Mouse (Mus musculus) midbrain, embryonic 12.5 days (tissue): ENCODE measurements around the gene Shtn1. TPM values are rescaled to one million over a fixed set of nuclear protein-coding genes. Genes with fewer than 3 reads are reported as not detected.

ENCODE experiments used
- ATAC-seq: fragments of 200-750 bp; cut with Nextera tagmentation; 2 replicates; pipeline ENCODE4 v1.8.0; 2017; ENCODE audit warnings: low read depth, moderate TSS enrichment, moderate library complexity; ENCODE audit not compliant: low FRiP score
- H3K27ac ChIP-seq: fragments of 300-500 bp; sonication (generic); replicated peaks from 2 replicates; pipeline ENCODE4 v1.5.1; 2016; ENCODE audit warnings: mild to moderate bottlenecking
- H3K27me3 ChIP-seq: fragments of 300-500 bp; sonication (generic); 2 replicates; pipeline ENCODE4 v1.6.1; 2016; ENCODE audit warnings: mild to moderate bottlenecking
- H3K36me3 ChIP-seq: fragments of 300-500 bp; sonication (generic); 2 replicates; pipeline ENCODE4 v1.6.1; 2016
- H3K4me1 ChIP-seq: fragments of 300-500 bp; sonication (generic); 2 replicates; pipeline ENCODE4 v1.6.1; 2016
- H3K4me2 ChIP-seq: fragments of 300-500 bp; sonication (generic); replicated peaks from 2 replicates; pipeline ENCODE4 v1.6.1; 2016; ENCODE audit warnings: mild to moderate bottlenecking, moderate library complexity
- H3K4me3 ChIP-seq: fragments of 300-500 bp; sonication (generic); 2 replicates; pipeline ENCODE4 v1.5.1; 2016; ENCODE audit warnings: mild to moderate bottlenecking
- H3K9ac ChIP-seq: fragments of 300-500 bp; sonication (generic); replicated peaks from 2 replicates; pipeline ENCODE4 v1.6.1; 2016; ENCODE audit warnings: mild to moderate bottlenecking, moderate library complexity
- H3K9me3 ChIP-seq: fragments of 300-500 bp; sonication (generic); 2 replicates; pipeline ENCODE4 v1.6.1; 2016; ENCODE audit warnings: mild to moderate bottlenecking
- WGBS: fragments of 180-500 bp; shearing (Covaris S2); methylation state at CpG from one replicate; pipeline ENCODE4 v1.1.7; 2016; 5-methylcytosine and 5-hydroxymethylcytosine counted together
- polyA plus RNA-seq: library from polyadenylated mRNA; unstranded; fragments of >200 nt; fragmentation: Nextera tagmentation; extraction: Ambion mirVana; gene quantifications from 2 replicates; pipeline ENCODE4 v1.2.1, GENCODE M21; 2016

The Shtn1 gene
- polyA plus RNA-seq, 1 experiment from 2014 or later = 3.7 TPM

GRCm38 (mm10) chr19:59051622-59052021, 24.3 kb downstream of the Shtn1 start:
- Histone ChIP-seq H3K4me2 (no peak overlapping the region), H3K36me3 (no peaks in the 10 kb centered on the region), H3K9ac (no peak overlapping the region), H3K9me3 (no peaks in the 10 kb centered on the region), H3K27me3 (no peaks in the 10 kb centered on the region), H3K27ac (no peak overlapping the region), H3K4me3 (no peak overlapping the region), H3K4me1 (peaks cover 27% of the 10 kb centered on the region; the same call in 1 of the 2 replicates)
- WGBS = 87% methylated on average over 9 of the region's 9 CpGs
- ATAC-seq = no peak

GRCm38 (mm10) chr19:59048852-59049251, 27.0 kb downstream of the Shtn1 start:
- Histone ChIP-seq H3K4me3 (no peak overlapping the region), H3K27ac (no peak overlapping the region), H3K27me3 (no peaks in the 10 kb centered on the region), H3K9me3 (no peaks in the 10 kb centered on the region), H3K9ac (no peak overlapping the region), H3K4me2 (no peak overlapping the region), H3K4me1 (peaks cover 25% of the 10 kb centered on the region; the same call in 1 of the 2 replicates), H3K36me3 (no peaks in the 10 kb centered on the region)
- 88% methylated on average over 6 of the region's 6 CpGs for WGBS
- no peak for ATAC-seq

DNA sequence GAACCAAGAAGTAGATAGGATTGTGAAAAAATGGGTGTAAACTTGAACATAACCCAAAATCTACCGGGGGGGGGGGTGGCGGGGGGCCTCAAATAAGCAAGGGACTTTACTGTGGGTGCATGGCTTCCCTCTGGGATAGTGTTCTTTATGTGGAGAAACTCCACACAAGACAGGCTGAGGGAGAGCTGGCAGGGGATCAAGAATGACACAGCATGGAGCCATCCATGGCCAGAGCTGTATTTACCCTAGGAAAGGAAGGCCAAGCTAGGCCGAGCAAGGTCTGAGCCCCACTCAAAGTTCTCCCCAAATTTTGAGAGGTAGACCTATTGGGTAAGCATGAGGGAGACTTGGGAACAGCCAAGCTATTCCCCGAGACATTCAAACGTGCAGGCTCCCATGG, 28.4 kb downstream of the Shtn1 start:
- ATAC-seq = no peak

DNA sequence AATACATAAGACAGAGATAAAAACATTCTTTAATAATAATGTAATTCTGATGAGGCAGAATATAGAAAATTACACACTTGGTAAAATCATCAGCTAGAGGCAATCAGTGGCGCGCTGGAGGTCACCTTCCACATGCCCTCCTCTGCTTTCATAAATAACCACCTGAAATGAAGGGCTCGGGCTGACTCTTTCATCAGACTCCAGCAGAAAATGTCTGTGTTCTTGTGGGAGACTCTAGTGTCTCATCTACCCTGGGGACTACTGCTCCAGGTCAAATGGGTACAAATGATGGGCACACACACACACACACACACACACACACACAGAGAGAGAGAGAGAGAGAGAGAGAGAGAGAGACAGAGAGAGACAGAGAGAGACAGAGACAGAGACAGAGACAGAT, 34.8 kb downstream of the Shtn1 start:
- Histone ChIP-seq H3K36me3 (no peaks in the 10 kb centered on the region), H3K27me3 (0 out of 2 replicates have a peak, but pooled peaks cover 3% of the 10 kb centered on the region), H3K9me3 (no peaks in the 10 kb centered on the region), H3K9ac (no peak overlapping the region), H3K4me3 (no peak overlapping the region), H3K27ac (no peak overlapping the region), H3K4me1 (peaks cover 8% of the 10 kb centered on the region; the same call in 1 of the 2 replicates), H3K4me2 (no peak overlapping the region)
- 82% methylated on average over 3 of the region's 3 CpGs for WGBS
- ATAC-seq = no peak

More for the DNA sequence above, 28.4 kb downstream of the Shtn1 start:
- H3K4me3 ChIP-seq = no peak overlapping the region
- no peaks in the 10 kb centered on the region for H3K27me3 ChIP-seq
- no peak overlapping the region for H3K4me2 ChIP-seq
- no peak overlapping the region for H3K27ac ChIP-seq
- WGBS = 83% methylated on average over 5 of the region's 5 CpGs
- H3K4me1 ChIP-seq = peaks cover 16% of the 10 kb centered on the region; the same call in 1 of the 2 replicates
- no peaks in the 10 kb centered on the region for H3K36me3 ChIP-seq
- no peak overlapping the region for H3K9ac ChIP-seq
- H3K9me3 ChIP-seq = no peaks in the 10 kb centered on the region

GRCm38 (mm10) chr19:59038793-59039192, 37.1 kb downstream of the Shtn1 start:
- Histone ChIP-seq H3K36me3 (no peaks in the 10 kb centered on the region), H3K4me2 (no peak overlapping the region), H3K9me3 (no peaks in the 10 kb centered on the region), H3K27me3 (0 out of 2 replicates have a peak, but pooled peaks cover 3% of the 10 kb centered on the region), H3K27ac (no peak overlapping the region), H3K4me1 (peaks cover 4% of the 10 kb centered on the region; the same call in 1 of the 2 replicates), H3K4me3 (no peak overlapping the region), H3K9ac (no peak overlapping the region)
- WGBS = 72% methylated on average over 4 of the region's 4 CpGs
- ATAC-seq = no peak

DNA sequence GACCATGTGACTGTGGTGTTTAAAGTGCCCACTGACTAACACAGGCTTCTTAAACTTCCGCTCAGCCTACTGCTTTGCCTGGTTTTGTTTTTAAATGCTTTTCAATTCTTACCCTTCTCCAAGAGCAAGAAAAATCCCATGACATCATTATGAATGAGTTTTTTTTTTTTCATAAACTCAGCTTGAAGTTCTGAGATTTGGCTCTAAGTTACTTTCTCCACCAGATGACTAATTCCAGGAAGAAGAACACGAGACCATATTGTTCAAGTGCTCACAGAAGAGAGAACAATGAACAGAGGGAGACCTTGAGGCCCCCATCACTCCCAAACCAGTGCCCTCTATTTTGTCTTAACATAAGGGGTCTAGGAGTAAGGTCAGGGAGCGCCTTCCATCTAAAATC, 39.1 kb downstream of the Shtn1 start:
- H3K4me1 ChIP-seq = no peaks in the 10 kb centered on the region
- ATAC-seq = no peak
- no peak overlapping the region for H3K4me3 ChIP-seq
- no peaks in the 10 kb centered on the region for H3K36me3 ChIP-seq
- H3K9me3 ChIP-seq = no peaks in the 10 kb centered on the region
- 0 out of 2 replicates have a peak, but pooled peaks cover 3% of the 10 kb centered on the region for H3K27me3 ChIP-seq
- WGBS = 59% methylated on average over 3 of the region's 3 CpGs
- H3K4me2 ChIP-seq = no peak overlapping the region
- no peak overlapping the region for H3K27ac ChIP-seq
- H3K9ac ChIP-seq = no peak overlapping the region

GRCm38 (mm10) chr19:59033241-59033640, 42.7 kb downstream of the Shtn1 start:
- Histone ChIP-seq H3K9me3 (no peaks in the 10 kb centered on the region), H3K36me3 (no peaks in the 10 kb centered on the region), H3K4me3 (no peak overlapping the region), H3K9ac (no peak overlapping the region), H3K27ac (no peak overlapping the region), H3K27me3 (no peaks in the 10 kb centered on the region), H3K4me2 (no peak overlapping the region), H3K4me1 (no peaks in the 10 kb centered on the region)
- 68% methylated on average over 4 of the region's 4 CpGs for WGBS
- no peak for ATAC-seq

- no peak overlapping the region for H3K27ac ChIP-seq
- H3K4me1 ChIP-seq = no peaks in the 10 kb centered on the region
- no peaks in the 10 kb centered on the region for H3K27me3 ChIP-seq
- H3K9ac ChIP-seq = no peak overlapping the region
- no peaks in the 10 kb centered on the region for H3K9me3 ChIP-seq
- H3K4me2 ChIP-seq = no peak overlapping the region
- no peak for ATAC-seq
- H3K36me3 ChIP-seq = no peaks in the 10 kb centered on the region
- WGBS = 86% methylated on average over 1 of the region's 1 CpGs
- H3K4me3 ChIP-seq = no peak overlapping the region
Observed at GRCm38 (mm10) chr19:59030221-59030620, 45.7 kb downstream of the Shtn1 start.

DNA sequence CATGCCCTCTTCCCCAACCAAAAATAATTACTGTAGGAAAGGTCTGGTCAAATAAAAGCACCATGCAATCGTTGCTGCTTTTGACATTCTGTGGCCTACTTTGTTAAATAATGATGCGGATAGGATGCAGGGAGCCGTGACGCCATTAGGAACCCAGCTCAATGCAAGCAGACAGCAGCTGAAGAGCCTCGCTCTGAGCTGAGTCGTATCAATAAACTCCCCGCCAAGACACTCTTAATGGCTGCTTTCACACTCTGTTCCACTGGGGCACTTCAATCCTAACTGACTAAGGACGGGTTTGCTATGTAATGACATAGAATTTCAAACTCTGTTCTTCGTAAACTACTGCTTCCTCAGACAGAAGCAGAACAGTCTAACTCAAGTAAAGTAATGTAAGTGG, 46.9 kb downstream of the Shtn1 start:
- Histone ChIP-seq H3K9ac (no peak overlapping the region), H3K4me1 (no peaks in the 10 kb centered on the region), H3K36me3 (no peaks in the 10 kb centered on the region), H3K4me2 (no peak overlapping the region), H3K4me3 (no peak overlapping the region), H3K9me3 (no peaks in the 10 kb centered on the region), H3K27ac (no peak overlapping the region), H3K27me3 (no peaks in the 10 kb centered on the region)
- 71% methylated on average over 9 of the region's 9 CpGs for WGBS
- no peak for ATAC-seq

GRCm38 (mm10) chr19:59028130-59028529, 47.8 kb downstream of the Shtn1 start:
- no peak for ATAC-seq
- Histone ChIP-seq H3K9ac (no peak overlapping the region), H3K4me2 (no peak overlapping the region), H3K4me1 (no peaks in the 10 kb centered on the region), H3K36me3 (no peaks in the 10 kb centered on the region), H3K9me3 (no peaks in the 10 kb centered on the region), H3K27me3 (no peaks in the 10 kb centered on the region), H3K27ac (no peak overlapping the region), H3K4me3 (no peak overlapping the region)
- WGBS = 91% methylated on average over 3 of the region's 3 CpGs

DNA sequence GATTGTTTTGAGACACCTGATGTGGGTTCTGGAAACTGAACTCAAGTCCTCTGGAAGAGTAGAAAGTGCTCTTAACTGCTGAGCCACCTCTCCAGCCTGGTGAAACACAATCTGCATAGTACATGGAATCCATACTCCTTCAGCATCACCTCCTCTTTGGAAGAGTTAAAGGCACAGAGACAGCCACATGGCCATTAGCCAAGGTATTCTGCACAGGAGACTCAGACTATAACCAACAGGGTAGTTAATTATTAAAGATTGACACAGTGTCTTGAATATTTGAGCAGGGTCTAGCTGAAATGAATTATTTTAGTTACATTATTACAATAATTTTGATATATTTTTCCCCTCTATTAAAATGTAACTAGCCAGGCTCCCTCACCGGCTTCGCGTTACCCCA, 52.0 kb downstream of the Shtn1 start:
- no peak overlapping the region for H3K9ac ChIP-seq
- WGBS = 96% methylated on average over 3 of the region's 3 CpGs
- no peak for ATAC-seq
- no peak overlapping the region for H3K4me2 ChIP-seq
- H3K36me3 ChIP-seq = no peaks in the 10 kb centered on the region
- H3K9me3 ChIP-seq = 0 out of 2 replicates have a peak, but pooled peaks cover 4% of the 10 kb centered on the region
- H3K27me3 ChIP-seq = no peaks in the 10 kb centered on the region
- H3K4me1 ChIP-seq = no peaks in the 10 kb centered on the region
- no peak overlapping the region for H3K4me3 ChIP-seq
- H3K27ac ChIP-seq = no peak overlapping the region

DNA sequence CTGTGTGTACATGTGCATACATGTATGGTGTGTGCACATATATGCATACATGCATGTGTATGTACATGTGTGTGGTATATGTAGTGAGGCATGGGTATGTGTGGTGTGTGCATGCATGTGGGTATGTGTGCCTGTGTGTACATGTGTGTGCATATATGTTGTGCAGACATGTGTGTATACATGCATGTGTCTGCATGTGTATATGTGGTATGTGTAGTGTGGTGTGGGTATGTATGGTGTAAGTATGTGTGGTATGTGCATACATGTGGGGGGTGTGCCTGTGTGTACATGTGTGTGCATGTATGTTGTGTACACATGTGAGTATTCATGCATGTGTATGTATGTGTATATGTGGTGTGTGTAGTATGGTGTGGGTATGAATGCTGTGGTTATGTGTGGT, 54.3 kb downstream of the Shtn1 start:
- ATAC-seq = no peak
- Histone ChIP-seq H3K9me3 (0 out of 2 replicates have a peak, but pooled peaks cover 4% of the 10 kb centered on the region), H3K27me3 (no peaks in the 10 kb centered on the region), H3K27ac (no peak overlapping the region), H3K4me2 (no peak overlapping the region), H3K9ac (no peak overlapping the region), H3K4me1 (no peaks in the 10 kb centered on the region), H3K36me3 (no peaks in the 10 kb centered on the region), H3K4me3 (no peak overlapping the region)

DNA sequence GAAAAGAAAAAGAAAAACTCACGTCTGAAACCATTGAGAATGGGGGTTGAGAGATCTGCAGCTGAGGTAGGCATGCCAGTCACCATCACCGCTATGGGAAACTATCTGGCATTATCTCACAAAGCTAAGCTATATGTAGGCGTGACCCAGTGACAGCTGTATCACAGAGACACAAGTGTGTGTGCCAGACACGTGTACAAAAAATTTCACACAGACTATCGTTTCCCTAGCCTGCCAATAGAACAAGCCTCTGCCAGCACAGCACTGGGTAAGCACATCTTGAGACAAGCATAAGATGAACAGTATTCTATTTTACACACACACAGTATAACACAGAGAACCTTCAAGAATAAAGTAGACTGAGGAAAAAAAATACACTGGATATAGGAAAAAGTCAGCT, 65.1 kb downstream of the Shtn1 start:
- H3K27ac ChIP-seq = no peak overlapping the region
- H3K4me3 ChIP-seq = no peak overlapping the region
- ATAC-seq = no peak
- peaks cover 22% of the 10 kb centered on the region for H3K27me3 ChIP-seq
- peaks cover 10% of the 10 kb centered on the region; the same call in 1 of the 2 replicates for H3K4me1 ChIP-seq
- no peaks in the 10 kb centered on the region for H3K36me3 ChIP-seq
- no peak overlapping the region for H3K4me2 ChIP-seq
- H3K9ac ChIP-seq = no peak overlapping the region
- no peaks in the 10 kb centered on the region for H3K9me3 ChIP-seq
- WGBS = 82% methylated on average over 5 of the region's 5 CpGs
